Mouse (Mus musculus) MEL (cell line): ENCODE measurements at regions not wholly inside any gene's neighbourhood (a gene's known extent, or its start where the extent isn't known, plus 50 kb on each side); places are given as distances from the start of the nearest gene placed in this dataset.

Experiments
- DNase-seq: peaks from one replicate; pipeline ENCODE4 v3.0.0; 2011; ENCODE audit warnings: low read depth, low spot score
- H3K27ac ChIP-seq: 2 replicates; pipeline ENCODE4 v1.5.1; 2012; ENCODE audit warnings: low read depth, mild to moderate bottlenecking, control low read depth, low read length, moderate library complexity; ENCODE audit not compliant: control insufficient read depth
- H3K27me3 ChIP-seq, 2 experiments: fragments of 150-350 bp in 1 of 2; sonication (generic) in 1 of 2; 2 replicates each; pipeline ENCODE4 v1.6.1; 2012; ENCODE audit warnings: low read length in 2 of 2, mild to moderate bottlenecking in 2 of 2, improper control_type of control experiment in 1 of 2, moderate library complexity in 1 of 2; ENCODE audit not compliant: insufficient read depth in 2 of 2, control insufficient read depth in 1 of 2
- H3K36me3 ChIP-seq, 2 experiments: 2 replicates each; pipeline ENCODE4 v1.6.1; 2012 to 2014; ENCODE audit warnings: low read length in 2 of 2, improper control_type of control experiment in 1 of 2, inconsistent platforms in 1 of 2, mild to moderate bottlenecking in 1 of 2; ENCODE audit not compliant: insufficient read depth in 2 of 2, control insufficient read depth in 1 of 2
- H3K4me1 ChIP-seq, 2 experiments: fragments of 150-350 bp in 1 of 2; sonication (generic) in 1 of 2; 2 replicates each; pipeline ENCODE4 v1.6.1; 2012; ENCODE audit warnings: low read length in 2 of 2, improper control_type of control experiment in 1 of 2, mild to moderate bottlenecking in 1 of 2; ENCODE audit not compliant: insufficient read depth in 2 of 2, control insufficient read depth in 1 of 2
- H3K4me3 ChIP-seq, 2 experiments: fragments of 150-350 bp in 1 of 2; sonication (generic) in 1 of 2; 2 replicates each; pipeline ENCODE4 v1.5.1; 2012; ENCODE audit warnings: low read depth in 2 of 2, low read length in 2 of 2, mild to moderate bottlenecking in 2 of 2, moderate library complexity in 2 of 2, control low read depth in 1 of 2, improper control_type of control experiment in 1 of 2; ENCODE audit not compliant: control insufficient read depth in 1 of 2, insufficient read depth in 1 of 2
- H3K79me2 ChIP-seq: 2 replicates; pipeline ENCODE4 v1.6.1; 2012; ENCODE audit warnings: mild to moderate bottlenecking, low read length, moderate library complexity; ENCODE audit not compliant: control insufficient read depth, poor library complexity, insufficient read depth
- H3K9ac ChIP-seq: 2 replicates; pipeline ENCODE4 v1.6.1; 2012; ENCODE audit warnings: low read depth, mild to moderate bottlenecking, control low read depth, low read length, moderate library complexity; ENCODE audit not compliant: control insufficient read depth, poor library complexity, severe bottlenecking
- H3K9me3 ChIP-seq: fragments of 150-350 bp; sonication (generic); replicated peaks from 2 replicates; pipeline ENCODE4 v1.6.1; 2012; ENCODE audit warnings: mild to moderate bottlenecking, low read length, improper control_type of control experiment, moderate library complexity; ENCODE audit not compliant: insufficient read depth
- CHD1 ChIP-seq: IDR thresholded peaks from 2 replicates; pipeline ENCODE4 v1.6.1; 2012; ENCODE audit warnings: low read depth, mild to moderate bottlenecking, inconsistent platforms, low read length, improper control_type of control experiment
- CTCF ChIP-seq, 3 experiments: IDR thresholded peaks in 2 of 3; conservative IDR thresholded peaks in 1 of 3; 2 replicates each; pipeline ENCODE4 v1.5.1; 2011 to 2012; ENCODE audit warnings: low read length in 3 of 3, low read depth in 2 of 3, mild to moderate bottlenecking in 2 of 3, improper control_type of control experiment in 1 of 3, inconsistent platforms in 1 of 3, mixed read lengths in 1 of 3, moderate library complexity in 1 of 3; ENCODE audit not compliant: control insufficient read depth in 1 of 3, insufficient read depth in 1 of 3, poor library complexity in 1 of 3, severe bottlenecking in 1 of 3
- ELF1 ChIP-seq: IDR thresholded peaks from 2 replicates; pipeline ENCODE4 v1.6.1; 2014; ENCODE audit warnings: low read depth, mild to moderate bottlenecking, inconsistent platforms, low read length, improper control_type of control experiment, moderate library complexity
- EP300 ChIP-seq, 2 experiments: IDR thresholded peaks; 2 replicates each; pipeline ENCODE4 v1.6.1; 2011; ENCODE audit warnings: improper control_type of control experiment in 2 of 2, low read length in 2 of 2, low read depth in 1 of 2, mild to moderate bottlenecking in 1 of 2
- GATA1 ChIP-seq: IDR thresholded peaks from 2 replicates; pipeline ENCODE4 v1.6.1; 2011; ENCODE audit warnings: low read depth, low read length, improper control_type of control experiment
- HCFC1 ChIP-seq: IDR thresholded peaks from 2 replicates; pipeline ENCODE4 v1.6.1; 2012; ENCODE audit warnings: low read depth, mild to moderate bottlenecking, inconsistent platforms, low read length, improper control_type of control experiment, moderate library complexity
- KAT2A ChIP-seq: conservative IDR thresholded peaks from 2 replicates; pipeline ENCODE4 v1.6.1; 2012; ENCODE audit warnings: low read depth, low read length, improper control_type of control experiment, inconsistent platforms
- MEF2A ChIP-seq: IDR thresholded peaks from 2 replicates; pipeline ENCODE4 v1.6.1; 2014; ENCODE audit warnings: low read depth, mild to moderate bottlenecking, inconsistent platforms, low read length, improper control_type of control experiment; ENCODE audit not compliant: poor library complexity, insufficient replicate concordance, severe bottlenecking; ENCODE audit errors: extremely low read depth
- MXI1 ChIP-seq: IDR thresholded peaks from 2 replicates; pipeline ENCODE4 v1.6.1; 2011; ENCODE audit warnings: mild to moderate bottlenecking, low read depth, low read length, improper control_type of control experiment
- MYB ChIP-seq: IDR thresholded peaks from 2 replicates; pipeline ENCODE4 v1.6.1; 2011; ENCODE audit warnings: mild to moderate bottlenecking, low read depth, low read length, improper control_type of control experiment
- NELFE ChIP-seq: IDR thresholded peaks from 2 replicates; pipeline ENCODE4 v1.6.1; 2011; ENCODE audit warnings: low read depth, low read length, improper control_type of control experiment
- POLR2A ChIP-seq, 2 experiments: IDR thresholded peaks; 2 replicates each; pipeline ENCODE4 v1.6.1; 2011 to 2012; ENCODE audit warnings: low read length in 2 of 2, mild to moderate bottlenecking in 2 of 2, control low read depth in 1 of 2, improper control_type of control experiment in 1 of 2, low read depth in 1 of 2, moderate library complexity in 1 of 2; ENCODE audit not compliant: control insufficient read depth in 1 of 2, insufficient read depth in 1 of 2, poor library complexity in 1 of 2
- POLR2AphosphoS2 ChIP-seq: IDR thresholded peaks from 2 replicates; pipeline ENCODE4 v1.6.1; 2011; ENCODE audit warnings: low read length, improper control_type of control experiment
- TBP ChIP-seq: IDR thresholded peaks from 2 replicates; pipeline ENCODE4 v1.8.0; 2011; ENCODE audit warnings: low read depth, low read length, improper control_type of control experiment
- UBTF ChIP-seq: IDR thresholded peaks from 2 replicates; pipeline ENCODE4 v1.6.1; 2012; ENCODE audit warnings: low read depth, mild to moderate bottlenecking, inconsistent platforms, low read length, improper control_type of control experiment, moderate library complexity, borderline replicate concordance; ENCODE audit not compliant: insufficient read depth

- H3K27ac ChIP-seq = no peak overlapping the region
- TF ChIP-seq POLR2AphosphoS2 = no peak
- TF ChIP-seq GATA1 = no peak
- TF ChIP-seq KAT2A = no peak
- no peak for TF ChIP-seq CTCF (IDR thresholded peaks at IDR 0.05 in 2 of 3, conservative IDR thresholded peaks at IDR 0.05 in 1 of 3; ENCODE audit: control insufficient read depth in 1 of 3, insufficient read depth in 1 of 3, low read depth in 2 of 3, low read length in 3 of 3, poor library complexity in 1 of 3, severe bottlenecking in 1 of 3)
- TF ChIP-seq CHD1 = no peak
- TF ChIP-seq MEF2A = no peak
- no peak for TF ChIP-seq MXI1
- no peak for TF ChIP-seq MYB
- no peak for TF ChIP-seq NELFE
- TF ChIP-seq ELF1 = no peak
- TF ChIP-seq UBTF = no peak
- TF ChIP-seq HCFC1 = no peak
- TF ChIP-seq TBP = no peak
- no peak for TF ChIP-seq POLR2A (IDR thresholded peaks at IDR 0.05; ENCODE audit: control insufficient read depth in 1 of 2, insufficient read depth in 1 of 2, low read depth in 1 of 2, low read length in 2 of 2, poor library complexity in 1 of 2)
- no peak for TF ChIP-seq EP300 (IDR thresholded peaks at IDR 0.05; ENCODE audit: low read depth in 1 of 2, low read length in 2 of 2)
- H3K36me3 ChIP-seq = no peaks in the 10 kb centered on the region
- H3K27me3 ChIP-seq = peaks cover 0 to 1% of the 10 kb centered on the region in 2 experiments; a peak in 3 of 4 replicates
- no peaks in the 10 kb centered on the region for H3K79me2 ChIP-seq
- no peak overlapping the region for H3K9ac ChIP-seq
- DNase-seq = no peak
- no peaks in the 10 kb centered on the region for H3K4me1 ChIP-seq
- H3K4me3 ChIP-seq = no peak overlapping the region
- no peaks in the 10 kb centered on the region for H3K9me3 ChIP-seq
Observed at GRCm38 (mm10) chr14:48376112-48376511, 69.8 kb upstream of the Tmem260 start.
